Mouse (Mus musculus): ENCODE data around the gene Dennd1a. TPM values are rescaled to one million over a fixed set of nuclear protein-coding genes. Genes with fewer than 3 reads are reported as not detected.
A peak's percentile ranks its signal among the peaks of the same experiment; 100 is the strongest.

Dennd1a gene
- polyA plus RNA-seq, 1 experiment from 2014 or later = 17.3 TPM

- Histone ChIP-seq H3K27ac (no peak overlapping the region), H3K4me1 (peaks cover 23% of the 10 kb centered on the region), H3K4me3 (no peak overlapping the region), H3K9me3 (no peaks in the 10 kb centered on the region), H3K36me3 (replicated peaks) (no peaks in the 10 kb centered on the region), H3K27me3 (ENCODE audit: poor library complexity, severe bottlenecking) (no peaks in the 10 kb centered on the region)
- WGBS = 56% methylated on average over 2 of the region's 2 CpGs
- DNase-seq (ENCODE audit: extremely low spot score, low spot score) = no peak
These were observed 131.2 kb downstream of the Dennd1a start for GRCm38 (mm10) chr2:38156001-38156400.

GRCm38 (mm10) chr2:38144831-38145230 lies 142.4 kb downstream of the Dennd1a start:
- Histone ChIP-seq H3K4me3 (no peak overlapping the region), H3K27me3 (ENCODE audit: poor library complexity, severe bottlenecking) (0 out of 2 replicates have a peak, but pooled peaks cover 7% of the 10 kb centered on the region), H3K27ac (peak overlapping the region; percentile 79), H3K4me1 (peaks cover 72% of the 10 kb centered on the region), H3K9me3 (no peaks in the 10 kb centered on the region), H3K36me3 (replicated peaks) (no peaks in the 10 kb centered on the region)
- no peak for DNase-seq (ENCODE audit: extremely low spot score, low spot score)

GRCm38 (mm10) chr2:38144067-38144779 lies 143.0 kb downstream of the Dennd1a start:
- peak overlapping the region; percentile 79 for H3K27ac ChIP-seq
- peak; percentile 30 for DNase-seq (ENCODE audit: extremely low spot score, low spot score)
- WGBS = 22% methylated on average over 8 of the region's 8 CpGs

GRCm38 (mm10) chr2:38142905-38143304 lies 144.3 kb downstream of the Dennd1a start:
- 0 out of 2 replicates have a peak, but pooled peaks cover 7% of the 10 kb centered on the region for H3K27me3 ChIP-seq (ENCODE audit: poor library complexity, severe bottlenecking)
- no peak overlapping the region for H3K4me3 ChIP-seq
- peaks cover 91% of the 10 kb centered on the region for H3K4me1 ChIP-seq
- WGBS = 32% methylated on average over 5 of the region's 5 CpGs
- no peak for DNase-seq (ENCODE audit: extremely low spot score, low spot score)
- H3K36me3 ChIP-seq (replicated peaks) = no peaks in the 10 kb centered on the region
- H3K27ac ChIP-seq = peak overlapping the region; percentile 79
- H3K9me3 ChIP-seq = no peaks in the 10 kb centered on the region

More at GRCm38 (mm10) chr2:38144067-38144779, 143.0 kb downstream of the Dennd1a start:
- Histone ChIP-seq H3K4me1 (peaks cover 78% of the 10 kb centered on the region), H3K4me3 (peak overlapping the region; percentile 3; the same call in 1 of the 2 replicates), H3K27me3 (ENCODE audit: poor library complexity, severe bottlenecking) (0 out of 2 replicates have a peak, but pooled peaks cover 7% of the 10 kb centered on the region), H3K9me3 (no peaks in the 10 kb centered on the region), H3K36me3 (replicated peaks) (no peaks in the 10 kb centered on the region)

GRCm38 (mm10) chr2:38142210-38142609 lies 145.0 kb downstream of the Dennd1a start:
- Histone ChIP-seq H3K9me3 (no peaks in the 10 kb centered on the region), H3K27me3 (ENCODE audit: poor library complexity, severe bottlenecking) (0 out of 2 replicates have a peak, but pooled peaks cover 6% of the 10 kb centered on the region), H3K4me3 (no peak overlapping the region), H3K4me1 (peaks cover 98% of the 10 kb centered on the region), H3K36me3 (replicated peaks) (no peaks in the 10 kb centered on the region), H3K27ac (peak overlapping the region; percentile 79; the same call in 1 of the 2 replicates)
- DNase-seq (ENCODE audit: extremely low spot score, low spot score) = no peak
- WGBS = 77% methylated on average over 2 of the region's 2 CpGs

- no peaks in the 10 kb centered on the region for H3K36me3 ChIP-seq (replicated peaks)
- peaks cover 93% of the 10 kb centered on the region for H3K4me1 ChIP-seq
- no peaks in the 10 kb centered on the region for H3K9me3 ChIP-seq
- no peak for DNase-seq (ENCODE audit: extremely low spot score, low spot score)
- peak overlapping the region; percentile 58; the same call in 1 of the 2 replicates for H3K27ac ChIP-seq
- 63% methylated on average over 3 of the region's 3 CpGs for WGBS
- H3K27me3 ChIP-seq (ENCODE audit: poor library complexity, severe bottlenecking) = no peaks in the 10 kb centered on the region
- no peak overlapping the region for H3K4me3 ChIP-seq
These were observed 147.7 kb downstream of the Dennd1a start for GRCm38 (mm10) chr2:38139536-38139935.

GRCm38 (mm10) chr2:38137086-38137485 lies 150.1 kb downstream of the Dennd1a start:
- Histone ChIP-seq H3K9me3 (no peaks in the 10 kb centered on the region), H3K4me1 (peaks cover 68% of the 10 kb centered on the region), H3K27ac (peak overlapping the region; percentile 48; the same call in 1 of the 2 replicates), H3K4me3 (no peak overlapping the region), H3K27me3 (ENCODE audit: poor library complexity, severe bottlenecking) (no peaks in the 10 kb centered on the region), H3K36me3 (replicated peaks) (no peaks in the 10 kb centered on the region)
- DNase-seq (ENCODE audit: extremely low spot score, low spot score) = peak; percentile 43
- WGBS = 40% methylated on average over 5 of the region's 5 CpGs

- Histone ChIP-seq H3K4me1 (peaks cover 54% of the 10 kb centered on the region), H3K27ac (no peak overlapping the region), H3K36me3 (replicated peaks) (no peaks in the 10 kb centered on the region), H3K27me3 (ENCODE audit: poor library complexity, severe bottlenecking) (no peaks in the 10 kb centered on the region), H3K4me3 (no peak overlapping the region), H3K9me3 (no peaks in the 10 kb centered on the region)
- no peak for DNase-seq (ENCODE audit: extremely low spot score, low spot score)
- WGBS = 62% methylated on average over 3 of the region's 3 CpGs
These were observed 151.8 kb downstream of the Dennd1a start for GRCm38 (mm10) chr2:38135427-38135826.

- 91% methylated on average over 5 of the region's 5 CpGs for WGBS
- no peak overlapping the region for H3K27ac ChIP-seq
- DNase-seq (ENCODE audit: extremely low spot score, low spot score) = no peak
These were observed 154.0 kb downstream of the Dennd1a start for GRCm38 (mm10) chr2:38133036-38133825.

GRCm38 (mm10) chr2:38132233-38132822 lies 154.9 kb downstream of the Dennd1a start:
- no peaks in the 10 kb centered on the region for H3K36me3 ChIP-seq (replicated peaks)
- H3K27ac ChIP-seq = no peak overlapping the region
- WGBS = 75% methylated on average over 1 of the region's 1 CpGs

More at GRCm38 (mm10) chr2:38133036-38133825, 154.0 kb downstream of the Dennd1a start:
- Histone ChIP-seq H3K4me3 (no peak overlapping the region), H3K27me3 (ENCODE audit: poor library complexity, severe bottlenecking) (no peaks in the 10 kb centered on the region), H3K4me1 (peaks cover 38% of the 10 kb centered on the region), H3K36me3 (replicated peaks) (no peaks in the 10 kb centered on the region), H3K9me3 (no peaks in the 10 kb centered on the region)

GRCm38 (mm10) chr2:38131538-38131937 lies 155.7 kb downstream of the Dennd1a start:
- 89% methylated on average over 1 of the region's 1 CpGs for WGBS
- Histone ChIP-seq H3K4me1 (peaks cover 28% of the 10 kb centered on the region), H3K9me3 (no peaks in the 10 kb centered on the region), H3K27me3 (ENCODE audit: poor library complexity, severe bottlenecking) (no peaks in the 10 kb centered on the region), H3K36me3 (replicated peaks) (no peaks in the 10 kb centered on the region), H3K27ac (no peak overlapping the region), H3K4me3 (no peak overlapping the region)
- DNase-seq (ENCODE audit: extremely low spot score, low spot score) = no peak

More at GRCm38 (mm10) chr2:38132233-38132822, 154.9 kb downstream of the Dennd1a start:
- peaks cover 33% of the 10 kb centered on the region for H3K4me1 ChIP-seq
- no peaks in the 10 kb centered on the region for H3K27me3 ChIP-seq (ENCODE audit: poor library complexity, severe bottlenecking)
- no peaks in the 10 kb centered on the region for H3K9me3 ChIP-seq
- no peak overlapping the region for H3K4me3 ChIP-seq
- DNase-seq (ENCODE audit: extremely low spot score, low spot score) = no peak

- no peak for DNase-seq (ENCODE audit: extremely low spot score, low spot score)
- no peak overlapping the region for H3K27ac ChIP-seq
- WGBS = 84% methylated on average over 6 of the region's 6 CpGs
- H3K9me3 ChIP-seq = no peaks in the 10 kb centered on the region
- H3K27me3 ChIP-seq (ENCODE audit: poor library complexity, severe bottlenecking) = no peaks in the 10 kb centered on the region
- peaks cover 28% of the 10 kb centered on the region for H3K4me1 ChIP-seq
- H3K4me3 ChIP-seq = no peak overlapping the region
- no peaks in the 10 kb centered on the region for H3K36me3 ChIP-seq (replicated peaks)
These were observed 157.0 kb downstream of the Dennd1a start for GRCm38 (mm10) chr2:38129961-38130802.
